Mouse (Mus musculus) liver, embryonic 14.5 days (tissue): Measurements from ENCODE around the gene Mt3. TPM values are rescaled to one million over a fixed set of nuclear protein-coding genes. Genes with fewer than 3 reads are reported as not detected.
"Not testable (repeated sequence)": the region's sequence is repeated elsewhere in the genome, so short reads cannot be mapped to it uniquely, and the experiment has no call there.

Experiments used
- ATAC-seq: fragments of 200-750 bp; cut with Nextera tagmentation; 2 replicates; pipeline ENCODE4 v1.8.0; 2017; ENCODE audit warnings: moderate number of reproducible peaks, mild to moderate bottlenecking, moderate library complexity; ENCODE audit not compliant: insufficient read depth
- DNase-seq, 3 experiments: peaks; one replicate each; pipeline ENCODE4 v3.0.0-alpha.2; 2012 to 2013; ENCODE audit warnings: low read depth in 3 of 3, low spot score in 3 of 3
- H3K27ac ChIP-seq: fragments of 300-500 bp; sonication (generic); 2 replicates; pipeline ENCODE4 v1.5.1; 2014; ENCODE audit warnings: moderate library complexity, mild to moderate bottlenecking, control low read depth, inconsistent platforms
- H3K27me3 ChIP-seq: fragments of 300-500 bp; sonication (generic); 2 replicates; pipeline ENCODE4 v1.6.1; 2014; ENCODE audit warnings: mild to moderate bottlenecking, low read length, moderate library complexity; ENCODE audit not compliant: control insufficient read depth, insufficient read depth
- H3K36me3 ChIP-seq: fragments of 300-500 bp; sonication (generic); replicated peaks from 2 replicates; pipeline ENCODE4 v1.6.1; 2014; ENCODE audit warnings: low read depth; ENCODE audit not compliant: control insufficient read depth, insufficient read depth
- H3K4me1 ChIP-seq, 2 experiments: fragments of 200-500 bp in 1 of 2; fragments of 300-500 bp in 1 of 2; sonication (generic) in 1 of 2; replicated peaks; 2 replicates each; pipeline ENCODE4 v1.6.1; 2012 to 2014; ENCODE audit warnings: antibody characterized with exemption in 1 of 2, inconsistent platforms in 1 of 2, low read length in 1 of 2; ENCODE audit not compliant: control insufficient read depth in 2 of 2, insufficient read depth in 2 of 2
- H3K4me2 ChIP-seq: fragments of 300-500 bp; sonication (generic); 2 replicates; pipeline ENCODE4 v1.6.1; 2014; ENCODE audit warnings: low read depth, mild to moderate bottlenecking, control low read depth, moderate library complexity
- H3K4me3 ChIP-seq, 2 experiments: fragments of 200-500 bp in 1 of 2; fragments of 300-500 bp in 1 of 2; sonication (generic) in 1 of 2; 2 replicates each; pipeline ENCODE4 v1.5.1; 2012 to 2014; ENCODE audit warnings: low read depth in 2 of 2, low read length in 2 of 2, mild to moderate bottlenecking in 2 of 2, control low read depth in 1 of 2, inconsistent platforms in 1 of 2, moderate library complexity in 1 of 2; ENCODE audit not compliant: insufficient read depth in 1 of 2
- H3K9ac ChIP-seq: fragments of 300-500 bp; sonication (generic); replicated peaks from 2 replicates; pipeline ENCODE4 v1.6.1; 2014; ENCODE audit warnings: mild to moderate bottlenecking, control low read depth, moderate library complexity
- H3K9me3 ChIP-seq: fragments of 300-500 bp; sonication (generic); 2 replicates; pipeline ENCODE4 v1.6.1; 2016; ENCODE audit warnings: low read length, mixed read lengths; ENCODE audit not compliant: control insufficient read depth
- CTCF ChIP-seq: IDR thresholded peaks from 2 replicates; pipeline ENCODE4 v1.5.1; 2016; ENCODE audit warnings: antibody characterized with exemption, low read depth, control low read depth
- EP300 ChIP-seq: IDR thresholded peaks from 2 replicates; pipeline ENCODE4 v1.6.1; 2016; ENCODE audit warnings: antibody characterized with exemption, low read depth
- WGBS: fragments of 180-500 bp; shearing (Covaris S2); extraction: QIAGEN DNeasy Blood & Tissue Kit; methylation state at CpG from one replicate; pipeline ENCODE4 v1.1.7; 2014; ENCODE audit not compliant: insufficient replicate concordance; 5-methylcytosine and 5-hydroxymethylcytosine counted together
- polyA plus RNA-seq, 2 experiments: library from polyadenylated mRNA; depleted of rRNA in 1 of 2; stranded (reverse) in 1 of 2; unstranded in 1 of 2; fragments of >200 nt; fragmentation: Nextera tagmentation in 1 of 2; extraction: Ambion mirVana in 1 of 2; gene quantifications; 2 replicates each; pipeline versions ENCODE4 v1.2.1 to v1.2.3; 2012 to 2014

Mt3 gene
- polyA plus RNA-seq, 2 experiments, result 0.10 TPM; not detected in 1

GRCm38 (mm10) chr8:94122711-94123468, 29.5 kb upstream of the Mt3 start:
- Histone ChIP-seq H3K9ac (no peak overlapping the region), H3K27me3 (no peaks in the 10 kb centered on the region; the same call in 1 of the 2 replicates), H3K4me3 (no peak overlapping the region), H3K36me3 (no peaks in the 10 kb centered on the region), H3K27ac (no peak overlapping the region), H3K9me3 (no peaks in the 10 kb centered on the region), H3K4me1 (peaks cover 12 to 14% of the 10 kb centered on the region in 2 experiments), H3K4me2 (no peak overlapping the region)
- DNase-seq (no peak), ATAC-seq (no peak)
- TF ChIP-seq CTCF, result no peak
- whole genome bisulfite sequencing, result 33% methylated on average over 8 of the region's 8 CpGs

- no peaks in the 10 kb centered on the region; the same call in 1 of the 2 replicates for H3K27me3 ChIP-seq
- H3K27ac ChIP-seq, result no peak overlapping the region
- no peak overlapping the region for H3K4me3 ChIP-seq
- no peaks in the 10 kb centered on the region for H3K9me3 ChIP-seq
- no peaks in the 10 kb centered on the region for H3K4me1 ChIP-seq
- TF ChIP-seq EP300 (no peak), CTCF (no peak)
- no peak for DNase-seq
- ATAC-seq, result no peak
- H3K4me2 ChIP-seq, result no peak overlapping the region
- H3K36me3 ChIP-seq, result no peaks in the 10 kb centered on the region
- WGBS, result 56% methylated on average over 6 of the region's 6 CpGs
- no peak overlapping the region for H3K9ac ChIP-seq
These were observed 24.7 kb upstream of the Mt3 start for GRCm38 (mm10) chr8:94127711-94128110.

GRCm38 (mm10) chr8:94129133-94129789, 23.1 kb upstream of the Mt3 start:
- TF ChIP-seq EP300, result no peak
- TF ChIP-seq CTCF, result no peak
- Histone ChIP-seq H3K4me1 (peaks cover 0 to 3% of the 10 kb centered on the region in 2 experiments; a peak in 2 of 4 replicates), H3K9me3 (no peaks in the 10 kb centered on the region), H3K36me3 (no peaks in the 10 kb centered on the region), H3K27ac (no peak overlapping the region), H3K4me2 (no peak overlapping the region), H3K4me3 (no peak overlapping the region), H3K27me3 (no peaks in the 10 kb centered on the region; the same call in 1 of the 2 replicates), H3K9ac (no peak overlapping the region)
- DNase-seq, result no peak
- ATAC-seq, result no peak
- 71% methylated on average over 6 of the region's 6 CpGs for WGBS

GRCm38 (mm10) chr8:94130126-94130525, 22.3 kb upstream of the Mt3 start:
- ATAC-seq, result no peak
- no peaks in the 10 kb centered on the region for H3K36me3 ChIP-seq
- no peak overlapping the region for H3K9ac ChIP-seq
- no peaks in the 10 kb centered on the region; the same call in 1 of the 2 replicates for H3K27me3 ChIP-seq
- DNase-seq, result no peak
- TF ChIP-seq EP300 (no peak), CTCF (no peak)
- H3K4me2 ChIP-seq, result no peak overlapping the region
- no peak overlapping the region for H3K27ac ChIP-seq
- H3K4me3 ChIP-seq, result no peak overlapping the region
- no peaks in the 10 kb centered on the region for H3K9me3 ChIP-seq
- WGBS, result 87% methylated on average over 4 of the region's 4 CpGs
- H3K4me1 ChIP-seq, result peaks cover 3 to 8% of the 10 kb centered on the region in 2 experiments; a peak in 3 of 4 replicates

GRCm38 (mm10) chr8:94132096-94132495, 20.3 kb upstream of the Mt3 start:
- TF ChIP-seq EP300, result no peak
- TF ChIP-seq CTCF, result no peak
- no peak overlapping the region for H3K9ac ChIP-seq
- no peak overlapping the region for H3K27ac ChIP-seq
- H3K36me3 ChIP-seq, result no peaks in the 10 kb centered on the region
- no peak for ATAC-seq
- 35% methylated on average over 5 of the region's 5 CpGs for WGBS
- peaks cover 3 to 8% of the 10 kb centered on the region in 2 experiments; a peak in 3 of 4 replicates for H3K4me1 ChIP-seq
- no peak for DNase-seq
- no peak overlapping the region for H3K4me3 ChIP-seq
- H3K4me2 ChIP-seq, result no peak overlapping the region
- no peaks in the 10 kb centered on the region for H3K9me3 ChIP-seq
- no peaks in the 10 kb centered on the region for H3K27me3 ChIP-seq

- not testable (repeated sequence) for H3K27me3 ChIP-seq, H3K4me2 ChIP-seq, H3K9ac ChIP-seq, H3K36me3 ChIP-seq, ATAC-seq, H3K9me3 ChIP-seq, H3K4me3 ChIP-seq, H3K27ac ChIP-seq, H3K4me1 ChIP-seq, DNase-seq
- 24% methylated on average over 3 of the region's 3 CpGs for WGBS
These were observed 17.8 kb upstream of the Mt3 start for GRCm38 (mm10) chr8:94134601-94135000.
